Mouse (Mus musculus): Measurements from ENCODE around the gene Rps6kc1.
"Not testable (repeated sequence)": the region's sequence is repeated elsewhere in the genome, so short reads cannot be mapped to it uniquely, and the experiment has no call there.

Gene Rps6kc1

DNA sequence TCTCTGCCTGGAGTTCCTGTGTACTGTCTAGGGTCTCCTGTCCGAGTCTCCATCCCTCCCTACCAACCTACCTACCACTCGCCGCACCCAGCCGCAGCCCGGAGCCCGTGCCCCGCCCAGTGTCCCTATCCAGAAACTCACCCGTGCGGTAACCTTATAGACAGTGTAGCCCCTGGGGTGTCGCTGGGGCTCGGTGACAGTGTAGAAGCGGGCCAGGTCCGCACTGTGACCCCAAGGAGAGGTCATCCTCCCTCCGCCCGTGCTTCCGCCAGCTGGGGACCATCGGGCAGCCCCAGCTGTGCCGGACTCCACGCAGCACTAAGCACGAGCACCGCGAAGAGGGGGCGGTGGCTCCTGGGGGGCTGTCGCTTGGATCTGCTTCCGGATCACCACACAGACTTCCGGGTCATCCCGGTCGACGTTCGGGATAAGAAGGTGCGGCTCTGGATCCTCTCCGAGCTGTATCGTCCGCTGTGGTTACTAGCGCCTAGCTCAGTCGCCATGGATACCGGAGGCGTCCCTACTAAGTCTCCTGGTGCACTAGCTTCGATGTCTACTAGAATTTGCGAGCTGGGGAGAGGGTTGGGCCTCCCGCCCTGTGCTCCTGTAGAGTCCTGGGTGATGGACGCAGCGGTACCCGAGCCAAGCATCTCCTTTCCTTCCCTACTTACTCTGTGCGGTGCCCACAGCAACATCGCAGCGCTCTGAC lies at the start of gene Rps6kc1:
Rps6kc1 (minus strand) TSS at position 356 of the 709 bp plus-strand sequence.
- DNase-seq (ENCODE audit: low spot score in 2 of 2) = peak; percentile 81 to 82

GRCm38 (mm10) chr1:190958821-190959220 lies 47.3 kb upstream of the Rps6kc1 start:
- DNase-seq (ENCODE audit: low spot score in 2 of 2) = no peak

DNA sequence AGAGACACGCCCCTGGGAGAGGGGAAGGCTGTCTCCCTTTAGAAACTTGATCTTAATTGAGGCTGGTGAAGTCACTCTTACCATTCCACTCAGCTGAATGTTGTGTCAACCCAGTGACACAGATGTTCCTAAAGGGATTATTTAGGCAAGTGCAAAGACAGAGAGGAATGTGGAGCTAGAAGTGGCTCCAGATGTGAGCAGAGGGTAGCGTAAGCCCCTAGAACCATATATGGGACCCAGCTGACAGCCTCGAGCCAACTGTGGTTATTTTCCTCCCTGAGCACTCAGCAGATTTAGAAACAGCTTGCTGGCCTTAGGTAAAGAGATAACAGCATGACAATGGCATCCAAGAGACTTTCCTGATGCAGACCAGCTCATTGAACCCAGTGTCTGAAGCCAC lies 41.4 kb upstream of the Rps6kc1 start:
- no peak for DNase-seq (ENCODE audit: low spot score in 2 of 2)

GRCm38 (mm10) chr1:190951014-190951413 lies 39.4 kb upstream of the Rps6kc1 start:
- DNase-seq (ENCODE audit: low spot score in 2 of 2) = no peak

- DNase-seq (ENCODE audit: low spot score in 2 of 2) = no peak
These were observed 37.3 kb upstream of the Rps6kc1 start for GRCm38 (mm10) chr1:190948846-190949245.

GRCm38 (mm10) chr1:190948439-190948838 lies 36.9 kb upstream of the Rps6kc1 start:
- DNase-seq (ENCODE audit: low spot score in 2 of 2) = no peak

- DNase-seq (ENCODE audit: low spot score in 2 of 2) = no peak
These were observed 36.4 kb upstream of the Rps6kc1 start for GRCm38 (mm10) chr1:190947986-190948385.

- peak; percentile 50 to 70 for DNase-seq (ENCODE audit: low spot score in 2 of 2)
These were observed 32.7 kb upstream of the Rps6kc1 start for GRCm38 (mm10) chr1:190944109-190944760.

DNA sequence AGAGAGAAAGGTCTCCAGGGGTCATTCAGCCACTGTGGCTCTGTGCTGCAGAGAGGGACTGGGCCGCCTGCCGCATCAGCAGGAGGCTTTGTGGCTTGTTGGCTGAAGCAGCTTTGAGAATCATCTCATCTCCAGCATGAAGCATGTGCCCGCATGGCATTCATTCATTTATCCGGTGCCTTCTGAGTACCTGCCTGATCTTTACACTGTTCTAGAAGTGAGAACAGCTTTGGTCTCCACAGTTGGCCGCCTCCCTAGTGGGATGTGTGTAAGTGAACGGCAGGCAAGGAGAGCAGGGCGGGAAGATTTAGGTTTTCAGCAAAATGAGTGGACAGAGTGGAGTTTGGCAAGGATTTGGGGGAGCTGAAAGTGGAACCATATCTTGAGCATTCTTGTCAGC lies 28.2 kb upstream of the Rps6kc1 start:
- no peak for DNase-seq (ENCODE audit: low spot score in 2 of 2)

DNA sequence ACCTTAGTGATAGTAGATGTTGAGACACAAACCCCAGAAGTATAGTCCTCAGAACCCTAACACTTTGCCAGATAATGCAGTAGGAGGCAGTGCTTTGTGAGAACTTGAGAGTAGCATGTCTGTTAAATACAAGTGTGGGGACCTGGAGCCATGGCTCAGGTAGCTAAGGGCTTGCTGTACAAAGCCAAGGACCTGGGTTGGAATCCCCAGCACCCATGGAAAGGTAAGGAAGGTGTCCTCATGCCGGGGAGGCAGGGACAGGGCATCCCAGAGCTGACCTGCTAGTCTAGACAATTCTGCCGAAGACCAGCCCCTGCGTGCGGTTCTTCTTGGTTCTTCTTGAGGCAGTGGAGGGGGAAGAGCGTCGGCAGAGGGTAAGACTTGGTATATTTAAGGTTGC lies 18.6 kb upstream of the Rps6kc1 start:
- no peak for DNase-seq (ENCODE audit: low spot score in 2 of 2)

GRCm38 (mm10) chr1:190929010-190929695 lies 17.6 kb upstream of the Rps6kc1 start:
- peak in 1 of 2 experiments; percentile 31 for DNase-seq (ENCODE audit: low spot score in 2 of 2)

DNA sequence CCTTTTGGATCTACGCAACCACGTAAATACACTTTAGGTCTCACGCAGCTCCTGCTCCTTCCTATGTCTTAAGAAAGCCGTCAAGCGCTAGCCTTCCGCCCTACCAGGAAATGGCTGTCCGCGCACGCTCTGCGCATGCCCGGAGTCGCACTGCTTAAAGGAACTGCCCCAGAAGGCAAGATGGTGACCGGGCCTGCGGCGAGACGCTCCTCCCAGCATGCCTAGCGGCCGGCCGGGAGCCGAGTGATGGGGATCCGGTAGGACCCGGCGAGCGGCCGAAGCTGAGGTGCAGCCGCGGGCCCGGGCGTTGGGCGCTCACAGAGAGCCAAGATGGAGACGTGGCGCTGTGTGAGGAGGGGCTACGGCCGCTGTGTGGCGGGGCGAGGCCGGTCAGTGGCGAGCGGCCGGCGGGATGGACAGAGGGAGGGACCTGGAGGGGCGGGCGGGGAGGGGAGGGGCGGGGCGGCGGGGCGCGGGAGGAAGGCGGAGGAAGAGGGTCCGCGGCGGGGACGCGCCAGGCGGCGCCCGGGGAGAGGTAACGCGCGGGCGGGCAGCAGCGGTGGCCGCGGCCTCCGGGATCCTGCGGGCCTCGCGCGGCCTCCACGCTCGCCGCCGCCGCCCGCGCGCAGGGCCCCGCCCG lies 16.9 kb upstream of the Rps6kc1 start:
- peak; percentile 92 to 95 for DNase-seq (ENCODE audit: low spot score in 2 of 2)

GRCm38 (mm10) chr1:190927751-190928369 lies 16.3 kb upstream of the Rps6kc1 start:
- DNase-seq (ENCODE audit: low spot score in 2 of 2) = no peak

- DNase-seq (ENCODE audit: low spot score in 2 of 2) = no peak
These were observed 15.7 kb upstream of the Rps6kc1 start for GRCm38 (mm10) chr1:190927311-190927710.

GRCm38 (mm10) chr1:190924812-190925211 lies 13.2 kb upstream of the Rps6kc1 start, which contains the start of gene Angel2:
Gene Angel2, plus strand, starts transcription at chr1:190925112.
- DNase-seq (ENCODE audit: low spot score in 2 of 2) = not testable (repeated sequence)

DNA sequence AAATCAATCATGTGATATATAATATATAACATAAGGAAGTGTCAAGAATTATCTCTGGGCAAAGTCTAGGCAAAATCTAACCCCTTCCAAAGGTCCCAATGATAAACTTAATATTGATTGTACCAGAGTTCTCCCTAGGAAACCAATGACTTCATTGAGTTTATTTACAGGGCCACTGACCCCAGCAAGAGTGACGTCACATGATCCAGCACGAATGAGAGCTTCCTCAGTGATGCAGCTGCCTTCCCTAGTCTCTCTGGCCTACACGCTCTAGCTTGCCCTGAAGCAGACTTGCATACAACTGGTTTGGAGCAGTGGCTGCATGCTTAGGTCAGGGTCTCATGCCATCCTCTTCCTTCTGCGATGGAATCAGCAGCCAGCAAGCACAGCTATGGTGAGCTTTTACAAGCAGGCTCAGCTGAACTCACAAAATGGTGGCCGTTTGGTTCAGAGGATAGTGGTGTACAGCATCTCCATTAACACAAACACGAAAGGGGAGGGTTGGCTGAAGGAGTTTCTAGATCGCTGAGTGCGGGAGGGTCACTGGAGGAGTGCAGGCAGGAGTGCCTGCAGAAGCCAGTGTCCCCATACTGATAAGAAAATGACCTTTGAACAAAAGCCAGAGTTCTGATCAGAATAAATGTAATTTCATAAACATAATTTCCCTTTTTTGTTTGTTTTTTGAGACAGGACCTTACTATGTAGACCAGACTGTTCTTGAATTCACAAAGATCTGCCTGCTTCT lies 8.3 kb upstream of the Rps6kc1 start:
- no peak for DNase-seq (ENCODE audit: low spot score in 2 of 2)

GRCm38 (mm10) chr1:190918938-190919337 lies 7.4 kb upstream of the Rps6kc1 start:
- peak in 1 of 2 experiments; percentile 37 for DNase-seq (ENCODE audit: low spot score in 2 of 2)

DNA sequence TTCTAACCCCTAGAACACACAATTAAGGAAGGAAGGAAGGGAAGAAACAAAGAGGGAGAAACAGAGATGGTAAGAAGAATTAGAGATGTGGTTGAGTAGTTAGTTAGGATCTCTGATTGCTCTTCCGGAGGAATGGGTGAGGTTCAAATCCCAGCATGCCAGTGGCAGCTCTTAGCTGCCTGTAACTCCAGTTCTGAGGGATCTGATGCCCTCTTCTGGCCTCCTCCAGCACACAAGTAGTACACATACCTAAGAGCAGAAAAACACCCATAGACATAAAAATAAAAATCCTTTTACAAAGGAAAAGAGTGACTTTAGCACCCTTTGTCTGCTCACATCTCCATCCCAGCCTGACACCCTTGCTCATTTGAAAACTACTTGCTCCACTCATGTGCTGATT lies 1.1 kb upstream of the Rps6kc1 start:
- no peak for DNase-seq (ENCODE audit: low spot score in 2 of 2)

- DNase-seq (ENCODE audit: low spot score in 2 of 2) = no peak
These were observed 734 bp downstream of the Rps6kc1 start for GRCm38 (mm10) chr1:190910836-190911235.

DNA sequence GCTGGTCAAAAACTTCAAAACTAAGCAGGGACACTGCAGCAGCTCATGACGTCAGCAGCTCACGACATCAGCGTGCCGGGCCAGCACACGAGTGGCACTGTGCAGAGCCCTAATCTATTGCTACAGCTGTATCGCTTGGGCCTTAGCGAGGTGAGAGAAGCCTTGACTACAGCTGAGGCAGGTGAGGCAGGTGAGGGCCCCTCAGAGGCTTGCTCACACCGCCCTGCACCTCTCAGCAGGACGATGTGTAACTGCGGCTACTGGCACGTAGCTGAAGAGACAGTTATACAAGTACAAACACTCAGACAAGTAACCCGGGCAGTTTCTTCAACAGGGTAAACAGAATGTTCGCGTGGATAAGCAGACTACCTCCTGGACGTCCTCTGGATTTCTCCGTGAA lies 6.9 kb downstream of the Rps6kc1 start:
- DNase-seq (ENCODE audit: low spot score in 2 of 2) = no peak

DNA sequence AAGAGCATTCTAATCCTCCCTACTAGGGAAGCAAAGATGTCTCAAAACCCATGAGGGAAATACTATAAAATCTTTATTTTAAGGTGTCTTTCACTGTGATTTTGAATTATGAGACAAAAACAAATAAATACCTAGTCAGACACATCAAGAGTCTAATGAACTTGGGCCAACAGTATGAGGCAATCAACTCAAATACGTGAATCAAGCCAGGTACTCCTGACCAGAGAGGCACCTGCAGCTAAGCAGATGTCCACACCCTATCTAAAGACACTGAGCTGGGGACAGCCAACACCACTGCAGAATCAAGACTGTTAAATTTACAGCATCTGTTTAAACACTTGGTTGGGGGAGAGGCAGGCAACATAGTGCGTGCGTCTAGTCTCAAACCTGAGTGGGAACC lies 7.4 kb downstream of the Rps6kc1 start:
- DNase-seq (ENCODE audit: low spot score in 2 of 2) = no peak

Data from frontal cortex, postnatal 10 days (tissue).